Mouse (Mus musculus) lung, postnatal 10 days (tissue): ENCODE measurements at regions not wholly inside any gene's neighbourhood (a gene's known extent, or its start where the extent isn't known, plus 50 kb on each side); places are given as distances from the start of the nearest gene placed in this dataset.
"Not testable (repeated sequence)": the region's sequence is repeated elsewhere in the genome, so short reads cannot be mapped to it uniquely, and the experiment has no call there.

Experiments used
- DNase-seq: peaks from one replicate; pipeline ENCODE4 v3.0.0; 2021

GRCm38 (mm10) chr2:114723971-114724666, 69.4 kb upstream of the Dph6 start:
- DNase-seq: no peak

GRCm38 (mm10) chr2:114727197-114727596, 72.4 kb upstream of the Dph6 start:
- no peak for DNase-seq

GRCm38 (mm10) chr2:114734861-114735569, 80.3 kb upstream of the Dph6 start:
- peak; percentile 5 for DNase-seq

DNA sequence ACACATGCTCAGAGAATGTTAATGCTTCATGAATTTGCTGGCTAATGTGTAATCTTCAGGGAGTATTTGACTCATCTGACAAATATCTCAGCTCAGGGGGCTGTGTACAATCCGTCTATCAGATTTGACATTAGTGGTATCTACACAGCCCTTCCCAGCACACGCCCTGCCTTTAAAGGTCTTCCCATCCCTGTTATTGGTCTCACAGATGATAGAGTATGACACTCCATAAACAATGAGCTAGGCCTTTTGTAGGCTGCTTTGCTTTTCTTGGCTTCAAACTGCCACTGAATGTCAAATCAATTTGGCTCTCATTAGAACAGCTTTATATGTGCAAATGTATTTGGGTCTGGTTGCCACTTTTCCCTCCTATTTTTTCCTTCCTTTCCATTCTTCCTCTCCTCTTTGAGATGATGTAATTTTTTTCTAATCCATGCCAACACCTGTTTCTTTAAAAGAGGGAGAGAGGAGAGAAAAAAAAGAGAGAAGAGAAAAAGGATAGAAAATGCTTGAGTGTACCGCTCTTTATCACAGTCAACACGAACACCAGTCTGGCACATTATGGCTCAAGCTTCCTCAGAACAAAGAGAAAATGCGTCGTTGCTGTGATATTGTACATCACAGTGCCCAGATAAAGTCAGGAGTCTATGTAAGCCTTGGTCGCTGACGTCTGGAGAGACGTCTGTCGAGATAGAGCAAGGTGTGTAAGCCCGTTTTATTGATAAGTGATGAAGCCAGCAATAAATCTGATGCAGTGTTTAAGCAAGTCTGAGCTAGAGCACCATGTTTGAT, 84.9 kb upstream of the Dph6 start:
- no peak for DNase-seq

DNA sequence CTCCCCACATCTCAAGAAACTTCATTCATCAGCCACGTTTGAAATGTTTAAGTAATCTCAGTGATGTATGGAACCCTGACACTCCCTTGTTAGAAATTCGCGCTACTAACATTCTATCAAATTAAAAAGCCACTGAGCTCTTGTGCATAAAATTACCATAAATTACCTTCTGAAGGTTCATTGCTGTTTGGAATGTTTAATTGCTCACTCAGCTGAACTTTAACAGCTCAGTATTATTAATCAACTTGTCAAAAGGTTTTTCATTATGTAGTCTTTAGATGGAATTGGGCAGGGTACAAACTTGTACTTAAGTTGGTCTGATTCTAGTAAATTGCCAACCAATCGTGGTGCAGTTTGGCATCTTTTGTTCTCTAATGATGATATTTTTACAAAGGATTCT, 108.5 kb upstream of the Dph6 start:
- no peak for DNase-seq

DNA sequence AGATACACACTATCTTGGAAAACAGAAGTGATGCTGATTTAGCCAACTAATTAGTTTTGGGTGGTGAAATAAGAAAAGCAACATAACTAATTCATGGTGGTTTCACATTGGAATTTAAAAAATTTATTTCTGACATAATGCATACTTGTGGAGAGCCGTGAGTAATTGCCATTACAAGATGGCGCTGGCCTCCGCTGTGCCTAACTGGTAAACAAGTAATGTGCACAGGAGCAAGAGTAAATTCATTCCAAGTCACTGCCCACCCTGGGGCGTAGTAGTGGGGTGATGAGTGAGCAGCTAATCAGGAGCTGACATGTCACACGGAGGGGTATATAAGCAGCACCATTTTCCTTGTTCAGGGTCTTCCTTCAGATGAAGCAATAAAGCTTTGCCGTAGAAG, 119.0 kb upstream of the Dph6 start:
- DNase-seq: not testable (repeated sequence)

DNA sequence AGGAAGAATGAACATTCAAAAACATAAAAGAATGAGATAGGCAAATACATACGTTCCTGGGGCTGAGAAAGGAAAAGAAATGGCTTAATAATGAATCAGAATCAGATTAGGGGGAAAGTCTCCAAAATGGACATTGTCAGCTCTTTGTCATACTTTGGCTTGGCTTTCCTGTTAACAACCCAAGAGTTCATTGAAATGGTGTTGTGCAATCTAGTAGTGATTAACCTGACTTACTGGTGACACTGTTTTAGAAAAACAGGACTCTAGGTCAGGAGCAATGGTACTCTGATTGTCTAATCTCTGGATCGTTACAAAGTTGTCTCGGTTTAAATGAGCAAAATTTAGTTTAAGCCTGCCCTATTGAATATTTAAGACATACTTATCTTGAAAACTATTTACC, 119.5 kb upstream of the Dph6 start:
- DNase-seq: no peak

DNA sequence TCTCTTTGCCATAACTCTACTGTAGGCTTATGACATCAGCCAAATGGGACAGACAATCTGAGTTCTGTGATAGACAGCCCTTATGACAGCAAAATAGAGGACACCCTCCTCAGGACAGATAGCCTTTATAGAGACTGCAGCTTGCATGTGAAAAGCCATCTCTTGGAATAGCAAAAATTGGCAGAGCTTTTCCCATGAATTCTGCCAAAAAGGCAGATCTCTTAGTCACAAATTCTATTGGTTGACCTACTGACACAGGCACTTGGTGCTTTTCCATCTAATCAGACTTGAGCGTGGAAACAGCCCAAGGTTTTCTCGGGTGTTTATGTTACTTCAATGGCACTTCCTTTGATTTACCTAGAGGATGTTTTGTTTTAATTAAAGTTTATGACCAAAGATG, 120.8 kb upstream of the Dph6 start:
- peak; percentile 19 for DNase-seq

GRCm38 (mm10) chr2:114776176-114776575, 121.4 kb upstream of the Dph6 start:
- no peak for DNase-seq

- peak; percentile 36 for DNase-seq
Measured at GRCm38 (mm10) chr2:114782450-114782849, 127.7 kb upstream of the Dph6 start.

- no peak for DNase-seq
Measured at GRCm38 (mm10) chr2:114784191-114784590, 129.4 kb upstream of the Dph6 start.

DNA sequence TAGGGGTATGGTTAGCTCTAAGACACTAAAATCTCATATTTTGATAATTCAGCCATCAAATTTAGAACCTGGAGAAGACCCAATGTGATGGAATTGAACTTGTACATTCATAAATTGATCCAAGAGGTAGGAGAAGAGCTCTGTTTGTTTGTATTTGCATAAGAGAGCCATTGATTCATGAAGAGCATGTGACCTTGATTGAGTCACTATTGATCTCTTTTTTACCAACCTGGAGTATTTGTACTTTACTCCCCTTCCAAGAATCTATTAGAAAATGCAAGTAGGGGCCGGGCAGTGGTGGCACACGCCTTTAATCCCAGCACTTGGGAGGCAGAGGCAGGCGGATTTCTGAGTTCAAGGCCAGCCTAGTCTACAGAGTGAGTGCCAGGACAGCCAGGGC, 133.5 kb upstream of the Dph6 start:
- no peak for DNase-seq

- no peak for DNase-seq
Measured at GRCm38 (mm10) chr2:114796630-114797290, 142.0 kb upstream of the Dph6 start.

DNA sequence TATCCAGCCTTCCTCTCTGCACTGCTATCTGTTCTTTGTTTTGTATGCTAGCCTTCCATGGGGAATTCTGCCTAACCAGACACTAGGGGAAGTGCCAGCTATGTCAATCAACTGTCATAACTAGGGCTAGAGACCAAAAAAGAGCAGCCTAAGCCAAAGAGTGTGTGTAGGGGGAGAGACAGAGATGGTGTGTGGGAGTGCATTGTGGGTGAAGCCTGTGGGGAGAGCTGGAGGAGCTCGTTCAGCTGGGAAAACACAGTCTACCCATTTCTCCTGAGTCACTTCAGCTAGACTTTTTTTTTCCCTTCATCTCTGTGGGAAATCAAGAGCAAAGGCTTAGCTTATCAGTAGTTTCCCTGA, 142.5 kb upstream of the Dph6 start:
- DNase-seq: no peak

DNA sequence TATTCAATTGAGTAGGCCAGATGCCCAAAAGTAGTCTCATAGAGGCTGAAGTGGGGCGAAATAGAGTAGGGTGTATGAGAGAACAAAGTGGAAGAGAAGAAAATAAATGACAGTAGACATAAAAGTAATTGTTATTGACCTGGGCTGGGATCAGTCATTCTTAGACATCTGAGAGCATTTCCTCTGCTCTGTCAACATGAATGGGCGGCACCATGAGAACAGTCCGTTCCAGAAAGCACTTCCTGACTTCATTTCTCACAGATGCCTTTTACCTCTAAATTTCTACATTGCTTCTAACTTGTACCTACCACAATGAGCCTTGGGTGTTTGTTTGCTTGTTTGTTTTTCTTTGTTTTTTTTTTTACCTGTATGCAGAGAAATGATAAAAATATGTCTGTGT, 148.5 kb upstream of the Dph6 start:
- peak; percentile 25 for DNase-seq

DNA sequence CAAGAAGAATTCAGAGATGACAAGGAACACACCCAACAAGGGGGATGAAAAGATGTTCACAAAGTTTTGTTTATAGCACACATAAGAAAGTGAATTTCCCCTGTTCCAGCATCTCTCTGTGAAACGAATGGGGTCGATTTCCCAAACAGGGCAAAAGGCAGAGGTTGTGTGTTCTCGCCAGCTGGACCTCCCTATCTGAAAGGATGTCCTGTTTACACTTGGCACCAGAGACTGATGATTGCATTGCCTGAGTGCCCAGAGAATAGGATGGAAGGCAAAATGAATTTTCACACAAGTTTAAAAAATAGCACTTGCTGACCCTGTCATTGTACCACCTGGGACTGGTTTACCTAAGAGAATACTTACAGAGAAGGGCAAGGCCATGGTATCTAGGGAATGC, 149.2 kb upstream of the Dph6 start:
- DNase-seq: peak; percentile 60

- no peak for DNase-seq
Measured at GRCm38 (mm10) chr2:114805436-114806047, 150.8 kb upstream of the Dph6 start.

DNA sequence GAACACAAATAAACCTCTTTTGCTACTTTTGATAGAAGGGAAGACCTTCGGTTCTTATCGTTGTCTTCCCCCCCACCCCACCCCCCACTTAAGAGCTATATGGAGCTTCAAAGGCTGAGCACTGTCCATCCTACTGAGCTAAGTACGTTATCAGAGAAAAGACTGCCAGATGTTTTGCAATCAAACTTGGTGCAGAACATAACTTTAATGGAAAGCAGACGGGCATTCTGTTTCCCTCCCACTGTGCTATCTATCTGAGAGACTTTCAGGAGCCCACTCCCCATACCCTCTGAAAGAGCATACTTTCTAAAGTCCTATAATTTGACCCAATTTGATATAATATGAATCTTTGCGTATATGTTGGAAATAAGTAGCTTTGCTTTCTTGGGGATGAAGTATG, 153.3 kb upstream of the Dph6 start:
- DNase-seq: no peak

DNA sequence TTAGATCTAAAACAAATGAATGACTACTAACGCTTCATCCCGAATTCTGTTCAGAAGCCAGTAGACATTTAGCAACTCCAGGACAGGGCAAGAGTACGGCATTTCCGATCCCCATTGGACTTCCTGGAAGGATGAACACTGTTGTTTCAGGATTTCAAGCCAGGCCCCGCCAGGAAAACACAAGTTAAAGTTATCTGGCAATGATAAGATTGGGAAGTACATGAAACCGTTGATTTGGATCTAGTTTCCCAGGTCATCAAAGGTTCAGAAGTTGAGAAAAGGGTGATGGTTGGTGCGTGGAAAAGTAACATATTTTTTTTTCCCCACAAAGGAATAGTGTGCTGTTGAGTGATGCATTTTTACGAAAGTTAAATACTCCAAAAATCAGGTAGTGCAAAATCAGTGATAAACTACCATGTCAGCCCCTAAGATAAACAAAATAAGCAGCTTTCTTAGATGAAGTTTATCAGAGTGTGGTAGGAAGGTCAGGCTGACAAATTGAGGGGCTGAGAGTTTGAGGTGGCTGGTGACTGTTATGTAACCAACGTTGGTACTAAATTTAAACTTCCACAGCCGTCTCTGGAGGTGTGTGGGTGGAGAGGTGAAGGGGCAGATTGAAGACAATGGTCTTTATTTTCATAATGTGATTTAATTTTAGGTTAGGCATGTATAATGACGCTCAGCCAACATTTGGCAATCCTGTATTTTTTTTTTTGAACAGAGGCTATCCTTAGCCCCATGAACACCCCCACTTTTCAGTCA, 157.6 kb upstream of the Dph6 start:
- no peak for DNase-seq

GRCm38 (mm10) chr2:114812903-114813290, 158.1 kb upstream of the Dph6 start:
- no peak for DNase-seq

DNA sequence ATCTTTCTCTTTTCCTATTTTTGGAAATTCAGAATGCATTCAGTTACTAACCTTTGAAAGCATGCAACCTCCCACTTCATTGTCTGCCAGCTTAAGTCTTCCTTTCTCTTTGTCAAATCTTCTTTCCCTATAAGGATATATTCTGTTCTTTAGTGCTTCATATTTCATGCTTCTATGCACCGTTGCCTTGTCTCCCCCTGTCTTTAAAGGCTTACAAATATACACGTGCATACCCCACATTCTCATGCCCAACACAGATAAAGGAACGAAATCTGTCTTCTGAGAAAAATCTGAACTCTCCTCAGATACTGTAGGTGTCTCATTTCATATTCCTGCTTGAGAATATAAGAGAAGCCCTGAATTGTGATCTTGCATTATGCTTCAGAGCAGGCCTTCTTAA, 167.9 kb upstream of the Dph6 start:
- no peak for DNase-seq

GRCm38 (mm10) chr2:114828192-114828591, 173.4 kb upstream of the Dph6 start:
- DNase-seq: no peak
